In the genomic region with DNA sequence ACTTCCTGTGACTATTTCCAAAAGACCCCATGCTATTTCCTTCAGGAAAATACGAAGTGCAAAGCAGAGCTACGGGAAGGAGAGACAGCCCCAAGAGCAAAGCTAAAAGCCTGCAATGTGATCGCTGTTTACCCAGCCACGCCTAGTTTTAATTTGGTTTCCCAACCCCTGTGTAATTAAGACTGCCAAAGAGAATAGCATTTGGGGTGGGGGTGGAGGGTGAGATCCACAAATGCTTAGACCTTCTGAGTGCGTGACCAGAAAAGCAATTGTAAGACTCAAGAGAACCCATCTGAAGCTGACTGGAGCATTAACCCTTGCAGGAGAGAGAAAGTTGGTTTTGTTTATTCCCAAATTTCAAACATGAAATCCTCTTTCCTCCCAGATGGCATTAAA, we compare ENCODE assay signal across 10 mouse cellular contexts.
A peak's percentile ranks its signal among the peaks of the same experiment; 100 is the strongest.
DNase-seq lines count a peak whose midpoint lies in the region; ATAC-seq and TF ChIP-seq lines count a peak whose summit lies in the region.
"Had no signal": no experiment of that assay in that cellular context is flagged by ENCODE, and none has a peak within 500 bp of the region (broad histone marks: within the 10 kb centered on the region; RNA-seq: fewer than 3 reads in every experiment).

No protein-coding gene starts in this region.

- no peaks in the 10 kb centered on the region for H3K27me3 ChIP-seq in heart, embryonic 14.5 days (ENCODE audit: control insufficient read depth, insufficient read depth, low read length)
- H3K27me3 ChIP-seq in hindbrain, embryonic 14.5 days (ENCODE audit: control insufficient read depth, insufficient read depth, low read length): no peaks in the 10 kb centered on the region
- H3K27me3 ChIP-seq in midbrain, embryonic 14.5 days (ENCODE audit: control insufficient read depth, insufficient read depth, low read length): no peaks in the 10 kb centered on the region
- H3K27me3 ChIP-seq: megakaryocyte, embryonic 14.5 days had no signal

- no peak overlapping the region; the same call in 1 of the 2 replicates for H3K9ac ChIP-seq in heart, embryonic 14.5 days (ENCODE audit: low read length)
- peak overlapping the region; percentile 43; the same call in 1 of the 2 replicates for H3K9ac ChIP-seq in hindbrain, embryonic 14.5 days
- H3K9ac ChIP-seq in midbrain, embryonic 14.5 days (replicated peaks; ENCODE audit: low read length): no peak overlapping the region

- no peak for TF ChIP-seq POLR2A in brain, embryonic 14.5 days (IDR thresholded peaks at IDR 0.05; ENCODE audit: borderline replicate concordance, extremely low read depth, insufficient read depth, insufficient read length, poor library complexity, severe bottlenecking)

- H3K4me3 ChIP-seq in heart, embryonic 14.5 days (ENCODE audit: control insufficient read depth in 1 of 2, insufficient read depth in 1 of 2, low read depth in 1 of 2, low read length in 2 of 2): peak overlapping the region; percentile 3 to 7; a peak in 1 of 4 replicates
- H3K4me3 ChIP-seq in hindbrain, embryonic 14.5 days (replicated peaks; ENCODE audit: low read length): no peak overlapping the region; the same call in 1 of the 2 replicates
- no peak overlapping the region for H3K4me3 ChIP-seq in midbrain, embryonic 14.5 days (replicated peaks; ENCODE audit: low read depth, low read length)
- H3K4me3 ChIP-seq: megakaryocyte, embryonic 14.5 days had no signal

- no peaks in the 10 kb centered on the region for H3K9me3 ChIP-seq in heart, embryonic 14.5 days (ENCODE audit: control insufficient read depth, low read length)
- no peaks in the 10 kb centered on the region for H3K9me3 ChIP-seq in hindbrain, embryonic 14.5 days (ENCODE audit: control insufficient read depth, low read length)
- no peaks in the 10 kb centered on the region for H3K9me3 ChIP-seq in midbrain, embryonic 14.5 days (ENCODE audit: control insufficient read depth, low read length)
- H3K9me3 ChIP-seq: megakaryocyte, embryonic 14.5 days had no signal

- no peak for ATAC-seq in heart, embryonic 14.5 days (ENCODE audit: insufficient number of reproducible peaks, insufficient read depth, low FRiP score, low read depth)
- 0 out of 2 replicates have a peak, but pooled peaks have one; percentile 18 for ATAC-seq in hindbrain, embryonic 14.5 days (ENCODE audit: low FRiP score)
- ATAC-seq in midbrain, embryonic 14.5 days (ENCODE audit: low FRiP score, low TSS enrichment): no peak

- H3K27ac ChIP-seq in heart, embryonic 14.5 days (replicated peaks in 1 of 2; ENCODE audit: control insufficient read depth in 1 of 2, insufficient read depth in 1 of 2, low read depth in 2 of 2, low read length in 2 of 2): no peak overlapping the region
- H3K27ac ChIP-seq in hindbrain, embryonic 14.5 days: peak overlapping the region; percentile 32; the same call in 1 of the 2 replicates
- H3K27ac ChIP-seq in midbrain, embryonic 14.5 days (replicated peaks; ENCODE audit: low read depth, low read length): peak overlapping the region; percentile 58; the same call in 1 of the 2 replicates

- no peaks in the 10 kb centered on the region for H3K36me3 ChIP-seq in heart, embryonic 14.5 days (ENCODE audit: control insufficient read depth, insufficient read depth, low read length)
- H3K36me3 ChIP-seq in hindbrain, embryonic 14.5 days (replicated peaks; ENCODE audit: control insufficient read depth, insufficient read depth): no peaks in the 10 kb centered on the region
- H3K36me3 ChIP-seq in midbrain, embryonic 14.5 days (ENCODE audit: control insufficient read depth, insufficient read depth, low read length): no peaks in the 10 kb centered on the region

- no peak for TF ChIP-seq CTCF in brain, embryonic 14.5 days (IDR thresholded peaks at IDR 0.05; ENCODE audit: borderline replicate concordance, extremely low read depth, insufficient read depth, insufficient read length)

- peaks cover 8 to 15% of the 10 kb centered on the region in 2 experiments; a peak in 3 of 4 replicates for H3K4me1 ChIP-seq in heart, embryonic 14.5 days (ENCODE audit: control insufficient read depth in 2 of 2, insufficient read depth in 2 of 2, low read length in 2 of 2)
- H3K4me1 ChIP-seq in hindbrain, embryonic 14.5 days (replicated peaks; ENCODE audit: control insufficient read depth, insufficient read depth, low read length): peaks cover 11% of the 10 kb centered on the region
- H3K4me1 ChIP-seq in midbrain, embryonic 14.5 days (ENCODE audit: control insufficient read depth, insufficient read depth, low read length): peaks cover 17% of the 10 kb centered on the region; the same call in 1 of the 2 replicates

- no peak for DNase-seq in heart, adult 11 months
- DNase-seq in brain, embryonic 14.5 days (ENCODE audit: low read depth): peak; percentile 94
- peak; percentile 49 for DNase-seq in hindbrain, embryonic 14.5 days (ENCODE audit: low spot score)
- DNase-seq in midbrain, embryonic 14.5 days: peak; percentile 62
- DNase-seq in T-cell, adult 2 months (ENCODE audit: low spot score): no peak
- DNase-seq in retina, postnatal 1 day: no peak
- no peak for DNase-seq in cerebellum, postnatal 36 days
- DNase-seq: adrenal gland, postnatal 25 days had no signal

- WGBS in heart, embryonic 14.5 days: 52% methylated on average over 5 of the region's 5 CpGs
- WGBS in hindbrain, embryonic 14.5 days: 29% methylated on average over 5 of the region's 5 CpGs
- 41% methylated on average over 5 of the region's 5 CpGs for WGBS in midbrain, embryonic 14.5 days

- H3K4me2 ChIP-seq in heart, embryonic 14.5 days (ENCODE audit: low read length): peak overlapping the region; percentile 52
- peak overlapping the region; percentile 48 for H3K4me2 ChIP-seq in hindbrain, embryonic 14.5 days (replicated peaks)
- H3K4me2 ChIP-seq in midbrain, embryonic 14.5 days (ENCODE audit: low read length): peak overlapping the region; percentile 48

Comparison
In these comparisons a context has a peak if more than half of its experiments do, and no peak if none do; other contexts are left out.
1. H3K27ac ChIP-seq: peak in hindbrain, embryonic 14.5 days (single experiment) and midbrain, embryonic 14.5 days (single experiment); none in heart, embryonic 14.5 days (0 of 2).
2. H3K4me3 ChIP-seq: peak in heart, embryonic 14.5 days (2 of 2); none in hindbrain, embryonic 14.5 days (single experiment) and midbrain, embryonic 14.5 days (single experiment).
3. DNase-seq: peak in brain, embryonic 14.5 days (single experiment), hindbrain, embryonic 14.5 days (single experiment) and midbrain, embryonic 14.5 days (single experiment); none in heart, adult 11 months (single experiment), T-cell, adult 2 months (single experiment), retina, postnatal 1 day (single experiment) and cerebellum, postnatal 36 days (0 of 2).
4. Peak in every context shown above with its lines, with median percentiles within 50 percentile points of each other: H3K4me2 ChIP-seq.